Mouse (Mus musculus) olfactory bulb, adult 2 months (tissue): Measurements from ENCODE around the gene Hnrnph3.
A peak's percentile ranks its signal among the peaks of the same experiment; 100 is the strongest.

Source experiments
- CTCF ChIP-seq: fragments of 200-500 bp; IDR thresholded peaks from 2 replicates; pipeline ENCODE4 v1.5.1; 2012; ENCODE audit warnings: low read depth, mild to moderate bottlenecking, low read length, moderate library complexity; ENCODE audit not compliant: insufficient read depth
- POLR2A ChIP-seq: fragments of 200-500 bp; IDR thresholded peaks from 2 replicates; pipeline ENCODE4 v1.6.1; 2012; ENCODE audit warnings: mild to moderate bottlenecking, low read depth, low read length, moderate library complexity; ENCODE audit not compliant: insufficient read depth

GRCm38 (mm10) chr10:63023749-63024579, at the start of gene Hnrnph3, which contains the start of gene Pbld2:
- TF ChIP-seq POLR2A (peak; percentile 92), CTCF (0 out of 2 replicates have a peak, but pooled peaks have one; percentile 6)
